Comparison of ENCODE assay signal across 8 mouse cellular contexts in genomic region chr8:122775285-122776155, GRCm38 (mm10). TPM values are rescaled to one million over a fixed set of nuclear protein-coding genes. Genes with fewer than 3 reads are reported as not detected.
DNase-seq lines count a peak whose midpoint lies in the region; ATAC-seq lines count a peak whose summit lies in the region.

Gene Acsf3, plus strand, starts transcription at chr8:122775486.

- 2% methylated on average over 50 of the region's 50 CpGs for WGBS in hindbrain, embryonic 12.5 days

- peak within 1 kb of the TSS; percentile 88 for H3K9ac ChIP-seq in hindbrain, embryonic 12.5 days

- peaks cover 12% of the 10 kb centered on the region for H3K4me1 ChIP-seq in hindbrain, embryonic 12.5 days

- ATAC-seq in hindbrain, embryonic 12.5 days (ENCODE audit: low FRiP score) = peak; percentile 79

- no peaks in the 10 kb centered on the region for H3K9me3 ChIP-seq in hindbrain, embryonic 12.5 days (replicated peaks)

- peak within 1 kb of the TSS; percentile 63 for H3K4me3 ChIP-seq in hindbrain, embryonic 12.5 days

- peak; percentile 57 for DNase-seq in T-cell, adult 2 months (ENCODE audit: low spot score)
- peak; percentile 88 to 90 for DNase-seq in cerebellum, postnatal 14 days
- peak; percentile 52 to 62 for DNase-seq in frontal cortex, postnatal 14 days (ENCODE audit: low spot score in 2 of 2)
- DNase-seq in layer of hippocampus, postnatal 10 days (ENCODE audit: low spot score in 2 of 2) = peak; percentile 78 to 84
- peak; percentile 32 for DNase-seq in lung, postnatal 25 days (ENCODE audit: low spot score)
- DNase-seq in right cerebral cortex, adult 18-20 months = peak; percentile 61
- DNase-seq in urinary bladder, postnatal 25 days (ENCODE audit: low spot score) = peak; percentile 45

- H3K36me3 ChIP-seq in hindbrain, embryonic 12.5 days = peaks cover 7% of the 10 kb centered on the region

- H3K4me2 ChIP-seq in hindbrain, embryonic 12.5 days (replicated peaks) = peak within 1 kb of the TSS; percentile 76

- H3K27ac ChIP-seq in hindbrain, embryonic 12.5 days = no peak within 1 kb of the TSS

- peaks cover 16% of the 10 kb centered on the region for H3K27me3 ChIP-seq in hindbrain, embryonic 12.5 days

RNA-seq across cellular contexts. Expression of gene Acsf3, which starts in this region (rescaled TPM):
- 15.1 and 17.6 TPM in 2 replicates for polyA plus RNA-seq in hindbrain, embryonic 12.5 days (2016; fragmentation: Nextera tagmentation; extraction: Ambion mirVana)
- total RNA-seq in layer of hippocampus, postnatal 10 days (2021) = 10 to 100 TPM; 15.7 to 16.3 TPM

Comparison
In these comparisons a context has a peak if more than half of its experiments do, and no peak if none do; other contexts are left out.
1. DNase-seq: peak in every context shown above with its lines; median percentile 89 in cerebellum, postnatal 14 days; 81 in layer of hippocampus, postnatal 10 days; 61 in right cerebral cortex, adult 18-20 months; 57 in T-cell, adult 2 months; 57 in frontal cortex, postnatal 14 days; 45 in urinary bladder, postnatal 25 days; 32 in lung, postnatal 25 days.